Mouse (Mus musculus) layer of hippocampus, postnatal 25 days (tissue): Measurements from ENCODE around the gene Cabin1. TPM values are rescaled to one million over a fixed set of nuclear protein-coding genes. Genes with fewer than 3 reads are reported as not detected.

ENCODE experiments used
- DNase-seq, 2 experiments: peaks; one replicate each; pipeline ENCODE4 v3.0.0; 2022; ENCODE audit warnings: mixed read lengths in 2 of 2, low spot score in 1 of 2; ENCODE audit errors: extremely low spot score in 1 of 2
- total RNA-seq, 2 experiments: library from RNA; stranded (reverse); gene quantifications; 2 replicates each; pipeline ENCODE4 v1.2.3; 2021

Cabin1 gene
- 10 to 100 TPM; 60.6 to 79.2 TPM for total RNA-seq

- DNase-seq = peak; percentile 91 to 95
These were observed at the start of gene Cabin1 for GRCm38 (mm10) chr10:75763682-75764518. TSS of gene Cabin1 (minus strand) at chr10:75764341.

GRCm38 (mm10) chr10:75804217-75804616, 40.1 kb upstream of the Cabin1 start:
- DNase-seq = no peak

GRCm38 (mm10) chr10:75798176-75798696, 34.1 kb upstream of the Cabin1 start, which contains the start of gene Gstt1:
TSS of gene Gstt1 (minus strand) at chr10:75798584.
- DNase-seq = peak in 1 of 2 experiments; percentile 30

- DNase-seq = peak; percentile 18 to 20
These were observed 33.6 kb upstream of the Cabin1 start for GRCm38 (mm10) chr10:75797619-75798175.

- no peak for DNase-seq
These were observed 32.8 kb upstream of the Cabin1 start for GRCm38 (mm10) chr10:75796731-75797516.

- DNase-seq = no peak
These were observed 30.7 kb upstream of the Cabin1 start for GRCm38 (mm10) chr10:75794880-75795279.

GRCm38 (mm10) chr10:75790773-75791172, 26.6 kb upstream of the Cabin1 start:
- no peak for DNase-seq

GRCm38 (mm10) chr10:75789841-75790240, 25.7 kb upstream of the Cabin1 start:
- DNase-seq = no peak

GRCm38 (mm10) chr10:75789081-75789735, 25.1 kb upstream of the Cabin1 start:
- no peak for DNase-seq

- no peak for DNase-seq
These were observed 24.1 kb upstream of the Cabin1 start for GRCm38 (mm10) chr10:75788277-75788676.

GRCm38 (mm10) chr10:75785442-75785841, 21.3 kb upstream of the Cabin1 start:
- no peak for DNase-seq

- DNase-seq = peak in 1 of 2 experiments; percentile 16
These were observed 16.8 kb upstream of the Cabin1 start, which contains the start of the genes Gm20441 and Gstt3 for GRCm38 (mm10) chr10:75780769-75781578. TSS of gene Gm20441 (minus strand) at chr10:75780954. TSS of gene Gstt3 (minus strand) at chr10:75781414.

- DNase-seq = no peak
These were observed 15.3 kb upstream of the Cabin1 start for GRCm38 (mm10) chr10:75779206-75780174.

GRCm38 (mm10) chr10:75777885-75778284, 13.7 kb upstream of the Cabin1 start:
- DNase-seq = no peak

- DNase-seq = no peak
These were observed 12.4 kb upstream of the Cabin1 start for GRCm38 (mm10) chr10:75776562-75776961.

- DNase-seq = no peak
These were observed 10.4 kb upstream of the Cabin1 start for GRCm38 (mm10) chr10:75774587-75774986.

GRCm38 (mm10) chr10:75774102-75774501, 10.0 kb upstream of the Cabin1 start:
- no peak for DNase-seq
